Mouse (Mus musculus) stomach, embryonic 15.5 days (tissue): ENCODE data around the gene Prlh. TPM values are rescaled to one million over a fixed set of nuclear protein-coding genes. Genes with fewer than 3 reads are reported as not detected.

Experiments used
- ATAC-seq: fragments of 200-750 bp; cut with Nextera tagmentation; 2 replicates; pipeline ENCODE4 v1.8.0; 2017; ENCODE audit warnings: low read depth, moderate number of reproducible peaks, moderate TSS enrichment; ENCODE audit not compliant: insufficient read depth, low FRiP score
- H3K27ac ChIP-seq: fragments of 300-500 bp; sonication (generic); 2 replicates; pipeline ENCODE4 v1.5.1; 2015; ENCODE audit warnings: mild to moderate bottlenecking, inconsistent platforms
- H3K27me3 ChIP-seq: fragments of 300-500 bp; sonication (generic); replicated peaks from 2 replicates; pipeline ENCODE4 v1.6.1; 2015; ENCODE audit warnings: inconsistent platforms
- H3K36me3 ChIP-seq: fragments of 300-500 bp; sonication (generic); 2 replicates; pipeline ENCODE4 v1.6.1; 2015; ENCODE audit warnings: inconsistent platforms
- H3K4me1 ChIP-seq: fragments of 300-500 bp; sonication (generic); 2 replicates; pipeline ENCODE4 v1.6.1; 2015; ENCODE audit warnings: inconsistent platforms
- H3K4me2 ChIP-seq: fragments of 300-500 bp; sonication (generic); 2 replicates; pipeline ENCODE4 v1.6.1; 2015; ENCODE audit warnings: mild to moderate bottlenecking, inconsistent platforms
- H3K4me3 ChIP-seq: fragments of 300-500 bp; sonication (generic); replicated peaks from 2 replicates; pipeline ENCODE4 v1.5.1; 2015; ENCODE audit warnings: inconsistent platforms
- H3K9ac ChIP-seq: fragments of 300-500 bp; sonication (generic); 2 replicates; pipeline ENCODE4 v1.6.1; 2015; ENCODE audit warnings: inconsistent platforms
- H3K9me3 ChIP-seq: fragments of 300-500 bp; sonication (generic); 2 replicates; pipeline ENCODE4 v1.6.1; 2016; ENCODE audit warnings: inconsistent platforms
- WGBS: fragments of 180-500 bp; shearing (Covaris S2); methylation state at CpG from one replicate; pipeline ENCODE4 v1.1.7; 2015; 5-methylcytosine and 5-hydroxymethylcytosine counted together
- polyA plus RNA-seq: library from polyadenylated mRNA; unstranded; fragments of >200 nt; fragmentation: Nextera tagmentation; extraction: Ambion mirVana; gene quantifications from 2 replicates; pipeline ENCODE4 v1.2.1, GENCODE M21; 2015

Prlh gene
- polyA plus RNA-seq, 1 experiment from 2014 or later, result not detected

- Histone ChIP-seq H3K9me3 (no peaks in the 10 kb centered on the region), H3K36me3 (no peaks in the 10 kb centered on the region), H3K4me3 (no peak overlapping the region), H3K9ac (no peak overlapping the region), H3K4me2 (no peak overlapping the region), H3K27ac (peak overlapping the region; percentile 65), H3K27me3 (no peaks in the 10 kb centered on the region), H3K4me1 (0 out of 2 replicates have a peak, but pooled peaks cover 5% of the 10 kb centered on the region)
- peak; percentile 58 for ATAC-seq
- WGBS, result 55% methylated on average over 10 of the region's 10 CpGs
These were observed 27.9 kb downstream of the Prlh start for GRCm38 (mm10) chr1:90980638-90981330.

- Histone ChIP-seq H3K27me3 (no peaks in the 10 kb centered on the region), H3K4me1 (0 out of 2 replicates have a peak, but pooled peaks cover 5% of the 10 kb centered on the region), H3K4me3 (no peak overlapping the region), H3K27ac (peak overlapping the region; percentile 65), H3K9me3 (no peaks in the 10 kb centered on the region), H3K36me3 (no peaks in the 10 kb centered on the region), H3K9ac (no peak overlapping the region), H3K4me2 (no peak overlapping the region)
- no peak for ATAC-seq
- WGBS, result 67% methylated on average over 3 of the region's 3 CpGs
These were observed 28.4 kb downstream of the Prlh start for GRCm38 (mm10) chr1:90981346-90981745.

- H3K4me1 ChIP-seq, result peaks cover 12% of the 10 kb centered on the region; the same call in 1 of the 2 replicates
- no peaks in the 10 kb centered on the region for H3K9me3 ChIP-seq
- no peak overlapping the region for H3K4me3 ChIP-seq
- no peak overlapping the region for H3K9ac ChIP-seq
- H3K27ac ChIP-seq, result no peak overlapping the region
- 88% methylated on average over 1 of the region's 1 CpGs for WGBS
- no peak for ATAC-seq
- H3K36me3 ChIP-seq, result no peaks in the 10 kb centered on the region
- no peak overlapping the region for H3K4me2 ChIP-seq
- no peaks in the 10 kb centered on the region for H3K27me3 ChIP-seq
These were observed 43.0 kb downstream of the Prlh start for GRCm38 (mm10) chr1:90995916-90996315.

GRCm38 (mm10) chr1:90997136-90997535 lies 44.2 kb downstream of the Prlh start:
- H3K36me3 ChIP-seq, result no peaks in the 10 kb centered on the region
- H3K4me1 ChIP-seq, result peaks cover 12% of the 10 kb centered on the region; the same call in 1 of the 2 replicates
- no peaks in the 10 kb centered on the region for H3K27me3 ChIP-seq
- 53% methylated on average over 4 of the region's 4 CpGs for WGBS
- H3K9me3 ChIP-seq, result no peaks in the 10 kb centered on the region
- H3K9ac ChIP-seq, result no peak overlapping the region
- no peak for ATAC-seq
- H3K4me2 ChIP-seq, result no peak overlapping the region
- H3K4me3 ChIP-seq, result no peak overlapping the region
- no peak overlapping the region for H3K27ac ChIP-seq

GRCm38 (mm10) chr1:90997641-90998040 lies 44.7 kb downstream of the Prlh start:
- 82% methylated on average over 5 of the region's 5 CpGs for WGBS
- no peak; the same call in 1 of the 2 replicates for ATAC-seq
- peak overlapping the region; percentile 99 for H3K4me2 ChIP-seq
- no peaks in the 10 kb centered on the region for H3K27me3 ChIP-seq
- H3K4me1 ChIP-seq, result peaks cover 12% of the 10 kb centered on the region; the same call in 1 of the 2 replicates
- H3K9ac ChIP-seq, result no peak overlapping the region
- H3K9me3 ChIP-seq, result no peaks in the 10 kb centered on the region
- H3K36me3 ChIP-seq, result no peaks in the 10 kb centered on the region
- H3K4me3 ChIP-seq, result no peak overlapping the region
- no peak overlapping the region for H3K27ac ChIP-seq

GRCm38 (mm10) chr1:90998268-90998890 lies 45.5 kb downstream of the Prlh start, which contains the start of gene Lrrfip1:
Gene Lrrfip1 (plus strand): TSS chr1:90998737.
- Histone ChIP-seq H3K27ac (peak within 1 kb of the TSS; percentile 22; the same call in 1 of the 2 replicates), H3K36me3 (no peaks in the 10 kb centered on the region), H3K4me3 (peak within 1 kb of the TSS; percentile 85), H3K4me2 (peak within 1 kb of the TSS; percentile 99), H3K4me1 (peaks cover 12% of the 10 kb centered on the region; the same call in 1 of the 2 replicates), H3K27me3 (no peaks in the 10 kb centered on the region), H3K9me3 (no peaks in the 10 kb centered on the region), H3K9ac (peak within 1 kb of the TSS; percentile 61)
- peak; percentile 73 for ATAC-seq
- 2% methylated on average over 57 of the region's 59 CpGs for WGBS

- Histone ChIP-seq H3K4me2 (peak overlapping the region; percentile 99), H3K9ac (peak overlapping the region; percentile 61), H3K27me3 (no peaks in the 10 kb centered on the region), H3K9me3 (no peaks in the 10 kb centered on the region), H3K27ac (0 out of 2 replicates have a peak overlapping the region, but pooled peaks have one; percentile 11), H3K4me1 (peaks cover 12% of the 10 kb centered on the region; the same call in 1 of the 2 replicates), H3K4me3 (peak overlapping the region; percentile 85), H3K36me3 (no peaks in the 10 kb centered on the region)
- ATAC-seq, result peak; percentile 53; the same call in 1 of the 2 replicates
- 1% methylated on average over 37 of the region's 41 CpGs for WGBS
These were observed 46.1 kb downstream of the Prlh start for GRCm38 (mm10) chr1:90998891-90999611.

- Histone ChIP-seq H3K9me3 (no peaks in the 10 kb centered on the region), H3K4me1 (peaks cover 12% of the 10 kb centered on the region; the same call in 1 of the 2 replicates), H3K27ac (no peak overlapping the region), H3K4me2 (peak overlapping the region; percentile 99), H3K27me3 (no peaks in the 10 kb centered on the region), H3K36me3 (no peaks in the 10 kb centered on the region), H3K9ac (no peak overlapping the region), H3K4me3 (peak overlapping the region; percentile 85; the same call in 1 of the 2 replicates)
- 65% methylated on average over 10 of the region's 10 CpGs for WGBS
- no peak for ATAC-seq
These were observed 47.1 kb downstream of the Prlh start for GRCm38 (mm10) chr1:90999911-91000601.

- ATAC-seq, result no peak
- Histone ChIP-seq H3K4me1 (peaks cover 12% of the 10 kb centered on the region; the same call in 1 of the 2 replicates), H3K4me2 (no peak overlapping the region), H3K9ac (no peak overlapping the region), H3K9me3 (no peaks in the 10 kb centered on the region), H3K4me3 (no peak overlapping the region), H3K27me3 (no peaks in the 10 kb centered on the region), H3K36me3 (no peaks in the 10 kb centered on the region), H3K27ac (no peak overlapping the region)
- 79% methylated on average over 3 of the region's 3 CpGs for WGBS
These were observed 48.2 kb downstream of the Prlh start for GRCm38 (mm10) chr1:91001101-91001500.

- no peaks in the 10 kb centered on the region for H3K27me3 ChIP-seq
- H3K4me1 ChIP-seq, result peaks cover 16% of the 10 kb centered on the region; the same call in 1 of the 2 replicates
- H3K4me3 ChIP-seq, result no peak overlapping the region
- no peak overlapping the region for H3K4me2 ChIP-seq
- H3K27ac ChIP-seq, result no peak overlapping the region
- ATAC-seq, result no peak
- WGBS, result 83% methylated on average over 3 of the region's 3 CpGs
- H3K36me3 ChIP-seq, result no peaks in the 10 kb centered on the region
- H3K9ac ChIP-seq, result no peak overlapping the region
- H3K9me3 ChIP-seq, result no peaks in the 10 kb centered on the region
These were observed 49.1 kb downstream of the Prlh start for GRCm38 (mm10) chr1:91001871-91002539.

- Histone ChIP-seq H3K4me1 (peaks cover 16% of the 10 kb centered on the region; the same call in 1 of the 2 replicates), H3K27me3 (no peaks in the 10 kb centered on the region), H3K36me3 (no peaks in the 10 kb centered on the region), H3K9me3 (no peaks in the 10 kb centered on the region), H3K27ac (no peak overlapping the region), H3K4me2 (no peak overlapping the region), H3K4me3 (no peak overlapping the region), H3K9ac (no peak overlapping the region)
- 92% methylated on average over 3 of the region's 3 CpGs for WGBS
- ATAC-seq, result no peak
These were observed 49.7 kb downstream of the Prlh start for GRCm38 (mm10) chr1:91002641-91003040.
